Mouse (Mus musculus) embryonic fibroblast, embryonic 13.5 days (primary cell): ENCODE results near the gene B230104I21Rik.

ENCODE experiments used
- CTCF ChIP-seq: IDR thresholded peaks from 2 replicates; pipeline ENCODE4 v1.5.1; 2011; ENCODE audit warnings: mild to moderate bottlenecking, control low read depth, low read length, moderate library complexity, borderline replicate concordance; ENCODE audit not compliant: insufficient read depth
- POLR2A ChIP-seq: IDR thresholded peaks from 2 replicates; pipeline ENCODE4 v1.6.1; 2011; ENCODE audit warnings: low read depth, mild to moderate bottlenecking, control low read depth, low read length, moderate library complexity

- no peak for TF ChIP-seq CTCF
- TF ChIP-seq POLR2A = no peak
These were observed 56.7 kb downstream of the B230104I21Rik start for GRCm38 (mm10) chr4:154392641-154393040.
